Mouse (Mus musculus): ENCODE results near the gene Zbtb2.

Gene Zbtb2

GRCm38 (mm10) chr10:4386609-4387591 lies 1.0 kb downstream of the Zbtb2 start:
- DNase-seq (ENCODE audit: low spot score) = peak; percentile 89

GRCm38 (mm10) chr10:4384244-4384643 lies 3.7 kb downstream of the Zbtb2 start:
- no peak for DNase-seq (ENCODE audit: low spot score)

GRCm38 (mm10) chr10:4380748-4381147 lies 7.2 kb downstream of the Zbtb2 start:
- DNase-seq (ENCODE audit: low spot score) = no peak

GRCm38 (mm10) chr10:4376931-4377330 lies 11.0 kb downstream of the Zbtb2 start:
- no peak for DNase-seq (ENCODE audit: low spot score)

- DNase-seq (ENCODE audit: low spot score) = no peak
These were observed 11.4 kb downstream of the Zbtb2 start for GRCm38 (mm10) chr10:4376461-4376860.

GRCm38 (mm10) chr10:4375267-4375666 lies 12.6 kb downstream of the Zbtb2 start:
- no peak for DNase-seq (ENCODE audit: low spot score)

- no peak for DNase-seq (ENCODE audit: low spot score)
These were observed 13.2 kb downstream of the Zbtb2 start for GRCm38 (mm10) chr10:4374734-4375133.

- no peak for DNase-seq (ENCODE audit: low spot score)
These were observed 13.7 kb downstream of the Zbtb2 start for GRCm38 (mm10) chr10:4374239-4374638.

- DNase-seq (ENCODE audit: low spot score) = no peak
These were observed 14.3 kb downstream of the Zbtb2 start for GRCm38 (mm10) chr10:4373558-4373957.

- no peak for DNase-seq (ENCODE audit: low spot score)
These were observed 15.9 kb downstream of the Zbtb2 start for GRCm38 (mm10) chr10:4372011-4372410.

GRCm38 (mm10) chr10:4370105-4370504 lies 17.8 kb downstream of the Zbtb2 start:
- DNase-seq (ENCODE audit: low spot score) = no peak

- DNase-seq (ENCODE audit: low spot score) = no peak
These were observed 23.3 kb downstream of the Zbtb2 start for GRCm38 (mm10) chr10:4364618-4365017.

- no peak for DNase-seq (ENCODE audit: low spot score)
These were observed 30.5 kb downstream of the Zbtb2 start for GRCm38 (mm10) chr10:4357435-4357834.

GRCm38 (mm10) chr10:4356640-4357039 lies 31.3 kb downstream of the Zbtb2 start:
- DNase-seq (ENCODE audit: low spot score) = no peak

GRCm38 (mm10) chr10:4355882-4356451 lies 31.9 kb downstream of the Zbtb2 start:
- DNase-seq (ENCODE audit: low spot score) = no peak

GRCm38 (mm10) chr10:4354371-4355260 lies 33.3 kb downstream of the Zbtb2 start:
- no peak for DNase-seq (ENCODE audit: low spot score)

- DNase-seq (ENCODE audit: low spot score) = no peak
These were observed 40.3 kb downstream of the Zbtb2 start for GRCm38 (mm10) chr10:4347591-4347990.

GRCm38 (mm10) chr10:4347136-4347492 lies 40.8 kb downstream of the Zbtb2 start:
- DNase-seq (ENCODE audit: low spot score) = no peak

GRCm38 (mm10) chr10:4346489-4347135 lies 41.3 kb downstream of the Zbtb2 start:
- DNase-seq (ENCODE audit: low spot score) = peak; percentile 89

GRCm38 (mm10) chr10:4341430-4341829 lies 46.5 kb downstream of the Zbtb2 start:
- peak; percentile 37 for DNase-seq (ENCODE audit: low spot score)

- no peak for DNase-seq (ENCODE audit: low spot score)
These were observed 48.9 kb downstream of the Zbtb2 start for GRCm38 (mm10) chr10:4338863-4339461.
